Mouse (Mus musculus) frontal cortex, postnatal 14 days (tissue): ENCODE results near the gene Mdk.

Experiments used
- DNase-seq, 2 experiments: peaks; one replicate each; pipeline ENCODE4 v3.0.0; 2022; ENCODE audit warnings: low spot score in 2 of 2

Gene Mdk

GRCm38 (mm10) chr2:91913328-91914110, 18.6 kb downstream of the Mdk start:
- DNase-seq: no peak

- no peak for DNase-seq
These were observed 19.5 kb downstream of the Mdk start for GRCm38 (mm10) chr2:91912616-91913015.

GRCm38 (mm10) chr2:91906141-91906540, 26.0 kb downstream of the Mdk start:
- DNase-seq: no peak

- peak; percentile 24 to 27 for DNase-seq
These were observed 27.3 kb downstream of the Mdk start for GRCm38 (mm10) chr2:91904618-91905307.

GRCm38 (mm10) chr2:91903171-91903925, 28.7 kb downstream of the Mdk start:
- DNase-seq: no peak

- DNase-seq: no peak
These were observed 29.8 kb downstream of the Mdk start for GRCm38 (mm10) chr2:91902336-91902735.

- no peak for DNase-seq
These were observed 31.7 kb downstream of the Mdk start for GRCm38 (mm10) chr2:91900431-91900830.

- no peak for DNase-seq
These were observed 33.0 kb downstream of the Mdk start for GRCm38 (mm10) chr2:91899141-91899540.

GRCm38 (mm10) chr2:91897968-91898367, 34.1 kb downstream of the Mdk start:
- DNase-seq: no peak

- DNase-seq: no peak
These were observed 36.7 kb downstream of the Mdk start for GRCm38 (mm10) chr2:91895401-91895800.

GRCm38 (mm10) chr2:91894716-91895115, 37.4 kb downstream of the Mdk start:
- DNase-seq: no peak

- DNase-seq: no peak
These were observed 47.5 kb downstream of the Mdk start for GRCm38 (mm10) chr2:91884616-91885015.

GRCm38 (mm10) chr2:91883961-91884360, 48.1 kb downstream of the Mdk start:
- no peak for DNase-seq
